Mouse (Mus musculus) stomach, embryonic 16.5 days (tissue): Measurements from ENCODE around the gene Nsf. TPM values are rescaled to one million over a fixed set of nuclear protein-coding genes. Genes with fewer than 3 reads are reported as not detected.

ENCODE experiments used
- ATAC-seq: fragments of 200-750 bp; cut with Nextera tagmentation; 2 replicates; pipeline ENCODE4 v1.8.0; 2017; ENCODE audit warnings: moderate number of reproducible peaks, moderate TSS enrichment; ENCODE audit not compliant: insufficient read depth, low FRiP score
- H3K27ac ChIP-seq: fragments of 300-500 bp; sonication (generic); 2 replicates; pipeline ENCODE4 v1.5.1; 2014; ENCODE audit warnings: low read length
- H3K27me3 ChIP-seq: fragments of 300-500 bp; sonication (generic); 2 replicates; pipeline ENCODE4 v1.6.1; 2014; ENCODE audit warnings: low read length, control low read depth, mixed read lengths; ENCODE audit not compliant: control insufficient read depth, insufficient read depth
- H3K36me3 ChIP-seq: fragments of 300-500 bp; sonication (generic); 2 replicates; pipeline ENCODE4 v1.6.1; 2014; ENCODE audit warnings: low read length; ENCODE audit not compliant: control insufficient read depth, insufficient read depth
- H3K4me1 ChIP-seq: fragments of 300-500 bp; sonication (generic); 2 replicates; pipeline ENCODE4 v1.6.1; 2014; ENCODE audit warnings: low read length, control low read depth, mixed read lengths; ENCODE audit not compliant: control insufficient read depth, insufficient read depth
- H3K4me2 ChIP-seq: fragments of 300-500 bp; sonication (generic); 2 replicates; pipeline ENCODE4 v1.6.1; 2014; ENCODE audit warnings: low read depth, low read length, mixed read lengths
- H3K4me3 ChIP-seq: fragments of 300-500 bp; sonication (generic); replicated peaks from 2 replicates; pipeline ENCODE4 v1.5.1; 2014; ENCODE audit warnings: mild to moderate bottlenecking, low read length
- H3K9ac ChIP-seq: fragments of 300-500 bp; sonication (generic); 2 replicates; pipeline ENCODE4 v1.6.1; 2014; ENCODE audit warnings: low read length
- H3K9me3 ChIP-seq: fragments of 300-500 bp; sonication (generic); replicated peaks from 2 replicates; pipeline ENCODE4 v1.6.1; 2016; ENCODE audit warnings: low read length, control low read depth; ENCODE audit not compliant: control insufficient read depth
- WGBS: fragments of 180-500 bp; shearing (Covaris S2); extraction: QIAGEN DNeasy Blood & Tissue Kit; methylation state at CpG from one replicate; pipeline ENCODE4 v1.1.7; 2014; 5-methylcytosine and 5-hydroxymethylcytosine counted together
- polyA plus RNA-seq: library from polyadenylated mRNA; unstranded; fragments of >200 nt; fragmentation: Nextera tagmentation; extraction: Ambion mirVana; gene quantifications from 2 replicates; pipeline ENCODE4 v1.2.1, GENCODE M21; 2015

Nsf gene
- polyA plus RNA-seq, 1 experiment from 2014 or later = 47.3 TPM

DNA sequence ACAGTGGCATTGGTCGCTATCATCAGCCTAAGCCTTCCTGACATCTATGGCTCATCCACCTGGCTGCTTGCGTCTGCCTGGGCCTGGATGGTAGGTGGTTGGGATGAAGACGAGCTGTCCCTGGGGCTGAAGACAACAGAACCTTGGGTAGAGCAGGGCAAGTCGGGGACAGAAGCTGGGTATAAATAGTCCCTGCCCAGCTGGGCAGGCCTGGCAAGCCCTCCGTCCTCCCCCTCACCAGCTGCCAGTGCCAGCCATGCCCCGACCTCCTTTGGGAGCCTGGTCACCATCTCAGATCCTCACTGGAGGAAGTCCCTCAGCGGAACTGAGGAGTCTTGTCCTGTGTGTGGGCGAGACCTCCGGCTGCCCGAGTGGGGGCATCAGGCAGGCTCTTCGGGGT is 149.7 kb downstream of the Nsf start:
- H3K4me3 ChIP-seq = no peak overlapping the region
- H3K4me1 ChIP-seq = 0 out of 2 replicates have a peak, but pooled peaks cover 4% of the 10 kb centered on the region
- H3K27ac ChIP-seq = no peak overlapping the region
- ATAC-seq = no peak
- H3K27me3 ChIP-seq = peaks cover 27% of the 10 kb centered on the region
- WGBS = 83% methylated on average over 11 of the region's 11 CpGs
- no peak overlapping the region for H3K4me2 ChIP-seq
- H3K36me3 ChIP-seq = no peaks in the 10 kb centered on the region
- no peak overlapping the region for H3K9ac ChIP-seq
- H3K9me3 ChIP-seq = peaks cover 8% of the 10 kb centered on the region; the same call in 1 of the 2 replicates

- WGBS = 37% methylated on average over 9 of the region's 9 CpGs
- H3K27ac ChIP-seq = no peak overlapping the region
- H3K9me3 ChIP-seq = peaks cover 8% of the 10 kb centered on the region; the same call in 1 of the 2 replicates
- no peak overlapping the region for H3K9ac ChIP-seq
- ATAC-seq = no peak
- no peak overlapping the region for H3K4me2 ChIP-seq
- H3K4me1 ChIP-seq = no peaks in the 10 kb centered on the region
- H3K4me3 ChIP-seq = no peak overlapping the region
- H3K36me3 ChIP-seq = no peaks in the 10 kb centered on the region
- H3K27me3 ChIP-seq = peaks cover 9% of the 10 kb centered on the region
Measured at GRCm38 (mm10) chr11:103801128-103801527, 152.7 kb downstream of the Nsf start.

DNA sequence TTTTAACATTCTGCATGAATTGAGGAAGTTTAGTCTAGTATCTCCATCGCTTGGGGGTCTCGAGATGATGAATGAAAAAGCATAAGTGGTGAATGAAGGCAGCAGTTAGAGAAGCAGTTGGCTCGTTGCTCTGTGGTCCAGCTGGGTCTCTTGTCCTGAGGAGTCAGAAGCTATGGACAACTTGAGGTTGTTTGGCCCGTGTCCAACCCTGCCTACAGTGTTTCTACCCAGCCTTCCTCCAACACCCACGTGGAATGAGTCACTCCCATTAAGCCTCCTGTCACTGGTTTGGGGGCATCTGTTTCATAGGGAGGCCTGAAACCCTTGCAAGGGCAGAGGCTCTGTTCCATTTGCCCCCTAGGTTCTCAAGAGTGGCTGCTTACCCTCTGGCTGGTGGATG is 163.9 kb downstream of the Nsf start:
- no peaks in the 10 kb centered on the region for H3K9me3 ChIP-seq
- peaks cover 10% of the 10 kb centered on the region for H3K27me3 ChIP-seq
- no peak overlapping the region for H3K27ac ChIP-seq
- H3K4me1 ChIP-seq = no peaks in the 10 kb centered on the region
- no peak overlapping the region for H3K4me3 ChIP-seq
- H3K9ac ChIP-seq = no peak overlapping the region
- no peaks in the 10 kb centered on the region for H3K36me3 ChIP-seq
- no peak overlapping the region for H3K4me2 ChIP-seq
- 58% methylated on average over 5 of the region's 5 CpGs for WGBS
- ATAC-seq = no peak

- 32% methylated on average over 9 of the region's 9 CpGs for WGBS
- no peak overlapping the region for H3K4me3 ChIP-seq
- H3K4me1 ChIP-seq = no peaks in the 10 kb centered on the region
- no peak overlapping the region for H3K9ac ChIP-seq
- peak; percentile 25; the same call in 1 of the 2 replicates for ATAC-seq
- H3K36me3 ChIP-seq = no peaks in the 10 kb centered on the region
- H3K4me2 ChIP-seq = no peak overlapping the region
- H3K27me3 ChIP-seq = peaks cover 30% of the 10 kb centered on the region
- no peaks in the 10 kb centered on the region for H3K9me3 ChIP-seq
- no peak overlapping the region for H3K27ac ChIP-seq
Measured at GRCm38 (mm10) chr11:103780152-103780551, 173.7 kb downstream of the Nsf start.

- WGBS = 2% methylated on average over 19 of the region's 19 CpGs
- H3K27me3 ChIP-seq = peaks cover 79% of the 10 kb centered on the region
Measured at GRCm38 (mm10) chr11:103774228-103774530, 179.7 kb downstream of the Nsf start.

GRCm38 (mm10) chr11:103773387-103774227 is 180.2 kb downstream of the Nsf start, which contains the start of gene Wnt3:
Gene Wnt3 (plus strand): TSS chr11:103774150.
- H3K27me3 ChIP-seq = peaks cover 83% of the 10 kb centered on the region
- H3K36me3 ChIP-seq = no peaks in the 10 kb centered on the region
- H3K27ac ChIP-seq = no peak within 1 kb of the TSS
- H3K4me1 ChIP-seq = peaks cover 10% of the 10 kb centered on the region
- whole genome bisulfite sequencing = 1% methylated on average over 60 of the region's 60 CpGs
- H3K4me2 ChIP-seq = peak within 1 kb of the TSS; percentile 51
- no peak for ATAC-seq
- peak within 1 kb of the TSS; percentile 28 for H3K4me3 ChIP-seq
- H3K9ac ChIP-seq = no peak within 1 kb of the TSS
- H3K9me3 ChIP-seq = no peaks in the 10 kb centered on the region

More at GRCm38 (mm10) chr11:103774228-103774530, 179.7 kb downstream of the Nsf start:
- Histone ChIP-seq H3K4me3 (peak overlapping the region; percentile 28), H3K9ac (no peak overlapping the region), H3K4me2 (peak overlapping the region; percentile 51), H3K36me3 (no peaks in the 10 kb centered on the region), H3K9me3 (no peaks in the 10 kb centered on the region), H3K4me1 (peaks cover 10% of the 10 kb centered on the region), H3K27ac (no peak overlapping the region)
- no peak for ATAC-seq

DNA sequence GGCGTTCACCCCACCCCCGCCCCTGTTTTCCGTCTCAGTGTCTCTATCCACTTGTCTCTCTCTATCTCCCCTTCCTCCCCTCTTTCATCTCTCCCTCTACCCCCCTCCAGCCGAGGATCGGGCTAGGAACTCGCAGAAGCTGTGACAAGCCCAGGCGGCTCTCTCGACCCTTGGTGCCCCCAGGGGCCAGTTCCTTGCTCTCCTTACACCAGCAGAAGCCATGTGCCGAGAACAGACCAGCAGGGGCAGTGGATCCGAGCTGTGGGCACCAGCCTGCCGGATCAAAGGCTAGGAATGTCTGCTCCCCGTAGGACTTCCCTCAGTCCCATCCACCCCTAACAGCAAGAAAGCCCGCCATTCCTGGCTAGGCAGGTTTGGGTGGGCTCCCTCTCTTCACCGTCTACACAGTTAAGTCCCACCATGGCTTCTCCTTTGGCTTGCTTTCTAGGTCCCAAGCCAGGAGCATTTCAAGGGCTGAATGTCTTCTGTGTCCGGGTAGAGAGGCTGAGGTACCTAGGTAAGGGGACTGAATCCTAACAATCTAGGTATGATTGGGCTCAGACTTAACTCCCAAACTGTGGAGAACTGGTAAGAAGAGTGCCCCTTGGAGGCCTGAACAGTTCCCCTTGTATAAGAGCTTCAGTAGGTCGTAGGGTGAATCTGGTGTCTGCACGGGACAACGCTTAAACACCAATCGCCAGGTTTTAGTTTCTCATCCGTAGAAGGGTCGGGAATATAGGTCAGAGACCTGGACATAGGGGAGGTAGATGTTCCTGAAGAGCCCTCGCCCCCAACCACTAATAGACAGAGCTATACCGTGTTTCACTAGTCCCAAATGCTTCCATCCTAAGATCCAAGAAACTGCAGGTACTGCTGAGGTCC is 181.1 kb downstream of the Nsf start:
- Histone ChIP-seq H3K27ac (no peak overlapping the region), H3K9ac (no peak overlapping the region), H3K27me3 (peaks cover 83% of the 10 kb centered on the region), H3K36me3 (no peaks in the 10 kb centered on the region), H3K4me1 (peaks cover 10% of the 10 kb centered on the region), H3K9me3 (no peaks in the 10 kb centered on the region), H3K4me3 (peak overlapping the region; percentile 28; the same call in 1 of the 2 replicates), H3K4me2 (peak overlapping the region; percentile 51; the same call in 1 of the 2 replicates)
- 3% methylated on average over 23 of the region's 23 CpGs for WGBS
- no peak for ATAC-seq
